In the genomic region with DNA sequence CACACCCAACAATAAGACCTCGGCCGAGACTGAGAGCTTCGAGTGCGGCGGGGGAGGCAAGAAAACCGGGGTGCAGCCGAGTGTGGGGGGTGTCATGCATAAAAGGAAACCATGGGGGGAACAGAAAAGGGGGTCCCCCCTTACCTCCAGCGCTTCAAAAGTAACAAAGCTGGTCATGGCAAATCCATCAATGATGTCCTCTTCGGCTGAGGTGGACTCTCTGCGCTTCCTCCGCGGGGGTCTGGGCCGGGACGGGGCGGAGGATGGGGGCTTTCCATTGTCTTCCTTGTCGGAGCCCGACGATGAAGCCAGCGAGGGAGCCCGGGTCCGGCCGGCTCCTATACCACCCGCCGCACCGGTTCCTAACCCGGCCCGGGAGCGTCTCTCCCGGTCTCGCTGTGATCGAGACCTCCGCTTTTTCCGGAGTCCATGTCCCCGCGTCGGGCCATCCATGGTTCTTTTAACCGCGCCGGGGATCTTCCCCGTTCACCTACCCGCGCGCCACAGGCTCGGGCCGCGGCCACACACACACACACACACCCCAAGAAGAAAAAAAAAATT, we compare ENCODE assay signal across 8 mouse cellular contexts. TPM values are rescaled to one million over a fixed set of nuclear protein-coding genes. Genes with fewer than 3 reads are reported as not detected.
DNase-seq lines count a peak whose midpoint lies in the region; ATAC-seq and TF ChIP-seq lines count a peak whose summit lies in the region.
"Had no signal": no experiment of that assay in that cellular context is flagged by ENCODE, and none has a peak within 500 bp of the region (broad histone marks: within the 10 kb centered on the region; RNA-seq: fewer than 3 reads in every experiment).

No protein-coding gene starts in this region.

- H3K4me2 ChIP-seq in heart, embryonic 12.5 days = peak overlapping the region; percentile 97
- peak overlapping the region; percentile 87 for H3K4me2 ChIP-seq in stomach, embryonic 16.5 days (ENCODE audit: low read depth, low read length)

- no peaks in the 10 kb centered on the region for H3K9me3 ChIP-seq in E14TG2a.4 (ENCODE audit: low read length)
- no peaks in the 10 kb centered on the region for H3K9me3 ChIP-seq in ES-E14 (ENCODE audit: control insufficient read depth, insufficient read depth, low read depth, low read length)
- no peaks in the 10 kb centered on the region for H3K9me3 ChIP-seq in heart, embryonic 12.5 days (replicated peaks)
- no peaks in the 10 kb centered on the region for H3K9me3 ChIP-seq in stomach, embryonic 16.5 days (replicated peaks; ENCODE audit: control insufficient read depth, low read length)

- H3K36me3 ChIP-seq in E14TG2a.4 (ENCODE audit: insufficient read depth, low read length) = no peaks in the 10 kb centered on the region
- no peaks in the 10 kb centered on the region for H3K36me3 ChIP-seq in ES-E14 (ENCODE audit: control insufficient read depth, insufficient read depth, low read length, poor library complexity, severe bottlenecking)
- H3K36me3 ChIP-seq in heart, embryonic 12.5 days = no peaks in the 10 kb centered on the region
- no peaks in the 10 kb centered on the region for H3K36me3 ChIP-seq in stomach, embryonic 16.5 days (ENCODE audit: control insufficient read depth, insufficient read depth, low read length)

- ATAC-seq in heart, embryonic 12.5 days (ENCODE audit: insufficient number of reproducible peaks, low FRiP score) = no peak
- ATAC-seq in stomach, embryonic 16.5 days (ENCODE audit: insufficient read depth, low FRiP score) = no peak

- in situ Hi-C loops in ES-E14 (cut with MboI; ENCODE audit: low sequenced_read_pairs in 2 of 2, unreplicated experiment in 2 of 2) = no loop called here

- H3K27me3 ChIP-seq in E14TG2a.4 (ENCODE audit: insufficient read depth, low read length) = peaks cover 62% of the 10 kb centered on the region
- H3K27me3 ChIP-seq in heart, embryonic 12.5 days (replicated peaks) = peaks cover 7% of the 10 kb centered on the region; the same call in 1 of the 2 replicates
- no peaks in the 10 kb centered on the region; the same call in 1 of the 2 replicates for H3K27me3 ChIP-seq in stomach, embryonic 16.5 days (ENCODE audit: control insufficient read depth, insufficient read depth, low read length)

- no peak for TF ChIP-seq CTCF in E14TG2a.4 (conservative IDR thresholded peaks at IDR 0.05; ENCODE audit: low read length)

- under 1% methylated on average over 46 of the region's 46 CpGs for WGBS in heart, embryonic 12.5 days
- WGBS in stomach, embryonic 16.5 days = under 1% methylated on average over 46 of the region's 46 CpGs

- H3K4me1 ChIP-seq in E14TG2a.4 (replicated peaks; ENCODE audit: low read depth, low read length) (peaks cover 20% of the 10 kb centered on the region), ES-E14 (ENCODE audit: control insufficient read depth in 2 of 2, insufficient read depth in 2 of 2, low read length in 2 of 2, poor library complexity in 1 of 2) (peaks cover 0 to 4% of the 10 kb centered on the region in 2 experiments; a peak in 2 of 4 replicates)
- peaks cover 21% of the 10 kb centered on the region for H3K4me1 ChIP-seq in heart, embryonic 12.5 days (replicated peaks)
- H3K4me1 ChIP-seq in stomach, embryonic 16.5 days (ENCODE audit: control insufficient read depth, insufficient read depth, low read length) = peaks cover 6% of the 10 kb centered on the region; the same call in 1 of the 2 replicates

- no peak overlapping the region for H3K27ac ChIP-seq in ES-E14 (ENCODE audit: insufficient read depth, low read depth, low read length, poor library complexity, severe bottlenecking)
- H3K27ac ChIP-seq in heart, embryonic 12.5 days (ENCODE audit: poor library complexity, severe bottlenecking) = no peak overlapping the region
- peak overlapping the region; percentile 83 for H3K27ac ChIP-seq in stomach, embryonic 16.5 days (ENCODE audit: low read length)

- H3K9ac ChIP-seq in ES-E14 (ENCODE audit: insufficient read depth, low read depth, low read length, poor library complexity, severe bottlenecking) = peak overlapping the region; percentile 50; the same call in 1 of the 2 replicates
- peak overlapping the region; percentile 90 for H3K9ac ChIP-seq in heart, embryonic 12.5 days
- peak overlapping the region; percentile 80 for H3K9ac ChIP-seq in stomach, embryonic 16.5 days (ENCODE audit: low read length)

- H3K4me3 ChIP-seq in E14TG2a.4 (replicated peaks; ENCODE audit: low read length) (peak overlapping the region; percentile 83), ES-E14 (ENCODE audit: insufficient read depth in 1 of 2, low read depth in 1 of 2, low read length in 2 of 2, poor library complexity in 1 of 2, severe bottlenecking in 1 of 2) (peak overlapping the region; percentile 79 to 82)
- peak overlapping the region; percentile 88 for H3K4me3 ChIP-seq in heart, embryonic 12.5 days
- H3K4me3 ChIP-seq in stomach, embryonic 16.5 days (replicated peaks; ENCODE audit: low read length) = peak overlapping the region; percentile 77
- H3K4me3 ChIP-seq: myocyte had no signal

- no peak for DNase-seq in ES-E14 (ENCODE audit: low read depth, low spot score)
- DNase-seq in embryo, embryonic 10.5 days (ENCODE audit: low spot score) = peak; percentile 54
- DNase-seq in kidney, postnatal 25 days = peak; percentile 23 to 34
- peak; percentile 43 to 47 for DNase-seq in lung, postnatal 4 days

TF ChIP-seq in ES-E14, 5 proteins besides CTCF, POLR2A, EP300 and RAD21:
- no peak for TF ChIP-seq ZNF384 (IDR thresholded peaks at IDR 0.05; ENCODE audit: low read depth, low read length)
- no peak for TF ChIP-seq MAFK (IDR thresholded peaks at IDR 0.05; ENCODE audit: insufficient read depth, low read depth, low read length)
- no peak for TF ChIP-seq HCFC1 (IDR thresholded peaks at IDR 0.05; ENCODE audit: borderline replicate concordance, insufficient read depth, low read length)
- no peak for TF ChIP-seq CHD2 (IDR thresholded peaks at IDR 0.05; ENCODE audit: low read depth, low read length)
- TF ChIP-seq ZC3H11A (IDR thresholded peaks at IDR 0.05; ENCODE audit: borderline replicate concordance, low read depth, low read length) = no peak

RNA-seq across cellular contexts. Expression of a gene that starts 1.7 kb away (rescaled TPM):
- 9.9 and 29.2 TPM in 2 replicates for total RNA-seq in ES-E14 (2012; rRNA removed)
- polyA plus RNA-seq in heart, embryonic 12.5 days (2016; fragmentation: Nextera tagmentation; extraction: Ambion mirVana) = 21.1 and 25.3 TPM in 2 replicates
- 17.4 and 20.1 TPM in 2 replicates for polyA plus RNA-seq in stomach, embryonic 16.5 days (2015; fragmentation: Nextera tagmentation; extraction: Ambion mirVana)
